Mouse (Mus musculus) adrenal gland, postnatal 4 days (tissue): ENCODE results near the gene Ptger3. TPM values are rescaled to one million over a fixed set of nuclear protein-coding genes. Genes with fewer than 3 reads are reported as not detected.

Source experiments
- DNase-seq, 2 experiments: peaks; one replicate each; pipeline ENCODE4 v3.0.0; 2021 to 2022; ENCODE audit warnings: low spot score in 2 of 2, mixed read lengths in 2 of 2
- long read RNA-seq, 2 experiments: library from polyadenylated mRNA; stranded (forward); transcript quantifications; one replicate each; pipeline ENCODE4 v2.0.0; 2021
- total RNA-seq, 2 experiments: library from RNA; stranded (reverse); gene quantifications; 2 replicates each; pipeline ENCODE4 v1.2.3; 2021

Ptger3 gene
- 10 to 100 TPM; 12.6 to 14.9 TPM for total RNA-seq
- long read RNA-seq, experiment 1, transcript Ptger3-202 (4 exons, 2,097 nt), result major isoform, 8 of 13 reads
- long read RNA-seq, experiment 1, partial matches to known transcripts, result 2 of 13 reads
- long read RNA-seq, experiment 1, other reads (novel, unspliced or antisense), result 1 of 13 reads
- long read RNA-seq, experiment 2, transcript Ptger3-202 (4 exons, 2,097 nt), result major isoform, 11 of 15 reads
- long read RNA-seq, experiment 2, partial matches to known transcripts, result 0 of 15 reads
- long read RNA-seq, experiment 2, other reads (novel, unspliced or antisense), result 1 of 15 reads

DNA sequence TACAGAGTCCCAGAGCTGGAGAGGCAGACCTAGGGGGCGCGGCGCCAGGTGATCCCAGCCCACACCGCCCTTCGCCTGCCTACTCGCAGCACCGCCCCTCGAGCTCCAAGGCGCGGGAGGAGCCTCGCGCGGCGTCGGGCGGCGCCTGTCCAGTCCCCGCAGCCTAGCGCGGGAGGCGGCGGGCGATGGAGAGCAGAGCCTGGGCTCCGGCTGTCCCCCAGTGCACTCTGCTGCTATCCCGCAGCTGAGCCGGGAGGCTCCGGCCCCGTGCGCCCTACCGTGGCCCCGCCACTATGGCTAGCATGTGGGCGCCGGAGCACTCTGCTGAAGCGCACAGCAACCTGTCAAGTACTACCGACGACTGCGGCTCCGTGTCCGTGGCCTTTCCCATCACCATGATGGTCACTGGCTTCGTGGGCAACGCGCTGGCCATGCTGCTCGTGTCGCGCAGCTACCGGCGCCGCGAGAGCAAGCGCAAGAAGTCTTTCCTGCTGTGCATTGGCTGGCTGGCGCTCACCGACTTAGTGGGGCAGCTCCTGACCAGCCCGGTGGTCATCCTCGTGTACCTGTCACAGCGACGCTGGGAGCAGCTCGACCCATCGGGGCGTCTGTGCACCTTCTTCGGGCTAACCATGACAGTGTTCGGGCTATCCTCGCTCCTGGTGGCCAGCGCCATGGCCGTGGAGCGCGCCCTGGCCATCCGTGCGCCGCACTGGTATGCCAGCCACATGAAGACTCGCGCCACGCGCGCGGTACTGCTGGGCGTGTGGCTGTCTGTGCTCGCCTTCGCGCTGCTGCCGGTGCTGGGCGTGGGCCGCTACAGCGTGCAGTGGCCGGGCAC lies at the start of gene Ptger3:
TSS of gene Ptger3 (plus strand) at position 168 of the 841 bp plus-strand sequence.
- peak in 1 of 2 experiments; percentile 5 for DNase-seq

DNA sequence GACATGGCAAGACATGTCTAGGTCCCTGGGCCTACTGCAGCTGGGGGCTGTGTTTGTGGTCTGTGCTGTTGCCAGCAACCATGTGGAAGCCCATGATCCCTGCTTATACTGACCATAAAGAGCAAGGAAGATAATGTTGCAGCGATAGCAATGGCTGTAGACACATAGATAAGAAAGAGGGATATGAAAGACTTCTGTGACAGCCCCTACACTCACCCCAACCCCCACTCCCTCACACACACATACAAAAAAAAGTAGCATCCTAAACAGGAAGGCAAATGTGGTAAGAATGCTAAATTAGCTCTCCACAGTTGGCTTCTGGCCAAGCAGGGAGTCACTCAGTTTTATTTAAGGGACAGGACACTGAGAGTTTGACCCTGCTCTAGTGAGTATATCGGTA lies 48.7 kb upstream of the Ptger3 start:
- no peak for DNase-seq

DNA sequence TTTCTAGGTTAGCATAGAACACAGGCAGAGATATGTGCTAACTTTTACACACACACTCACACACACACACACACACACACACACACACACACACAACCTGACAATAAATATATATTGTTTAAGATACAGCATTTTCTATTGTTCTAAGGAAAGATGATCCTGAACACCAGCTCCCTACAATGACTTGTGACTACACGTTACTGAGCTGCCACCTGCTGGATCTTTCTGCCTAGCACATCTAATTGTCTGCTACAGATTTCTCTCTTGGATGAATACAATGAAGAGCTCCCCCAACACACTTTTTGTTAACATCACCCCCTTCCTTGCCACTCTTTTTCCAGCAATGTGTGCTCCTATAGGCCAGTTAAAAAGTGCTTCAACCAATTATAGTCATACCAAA lies 46.3 kb upstream of the Ptger3 start:
- DNase-seq, result peak in 1 of 2 experiments; percentile 6

DNA sequence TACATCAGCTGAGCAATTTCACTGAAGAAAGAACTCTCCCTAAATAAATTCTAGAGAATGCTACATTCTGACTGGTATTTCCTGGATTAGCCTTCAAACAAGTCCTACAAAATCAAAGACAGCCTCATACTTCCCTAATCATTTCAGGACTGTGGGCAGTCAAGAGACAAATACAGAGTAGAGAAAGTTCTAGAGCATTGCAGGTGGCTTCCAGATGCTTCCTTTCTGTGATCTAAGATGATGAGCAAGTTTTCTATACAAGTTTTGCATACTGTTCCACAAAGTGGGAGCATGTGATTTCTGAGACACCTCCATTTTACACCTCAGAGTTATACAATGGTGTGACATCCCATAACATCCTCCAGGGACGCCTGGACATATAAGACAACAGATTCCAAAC lies 42.9 kb upstream of the Ptger3 start:
- no peak for DNase-seq

DNA sequence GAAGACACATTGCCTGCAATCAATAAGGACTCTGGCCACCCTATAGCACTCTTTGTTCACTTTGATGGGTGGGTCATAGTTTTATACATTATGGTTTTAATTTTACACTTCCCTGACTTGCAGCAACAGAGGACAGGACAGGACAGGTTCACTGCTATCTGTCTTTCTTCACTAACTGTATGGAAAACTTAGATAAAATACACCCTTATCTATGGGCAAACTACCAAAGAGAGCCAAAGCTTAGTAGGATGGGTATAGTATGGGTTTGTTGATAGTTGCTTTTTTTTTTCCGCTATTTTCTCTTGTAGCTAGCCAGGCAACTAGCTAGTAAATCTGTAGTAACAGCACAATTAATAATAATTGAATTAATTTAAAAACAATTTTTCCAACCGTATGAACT lies 35.1 kb upstream of the Ptger3 start:
- DNase-seq, result no peak

DNA sequence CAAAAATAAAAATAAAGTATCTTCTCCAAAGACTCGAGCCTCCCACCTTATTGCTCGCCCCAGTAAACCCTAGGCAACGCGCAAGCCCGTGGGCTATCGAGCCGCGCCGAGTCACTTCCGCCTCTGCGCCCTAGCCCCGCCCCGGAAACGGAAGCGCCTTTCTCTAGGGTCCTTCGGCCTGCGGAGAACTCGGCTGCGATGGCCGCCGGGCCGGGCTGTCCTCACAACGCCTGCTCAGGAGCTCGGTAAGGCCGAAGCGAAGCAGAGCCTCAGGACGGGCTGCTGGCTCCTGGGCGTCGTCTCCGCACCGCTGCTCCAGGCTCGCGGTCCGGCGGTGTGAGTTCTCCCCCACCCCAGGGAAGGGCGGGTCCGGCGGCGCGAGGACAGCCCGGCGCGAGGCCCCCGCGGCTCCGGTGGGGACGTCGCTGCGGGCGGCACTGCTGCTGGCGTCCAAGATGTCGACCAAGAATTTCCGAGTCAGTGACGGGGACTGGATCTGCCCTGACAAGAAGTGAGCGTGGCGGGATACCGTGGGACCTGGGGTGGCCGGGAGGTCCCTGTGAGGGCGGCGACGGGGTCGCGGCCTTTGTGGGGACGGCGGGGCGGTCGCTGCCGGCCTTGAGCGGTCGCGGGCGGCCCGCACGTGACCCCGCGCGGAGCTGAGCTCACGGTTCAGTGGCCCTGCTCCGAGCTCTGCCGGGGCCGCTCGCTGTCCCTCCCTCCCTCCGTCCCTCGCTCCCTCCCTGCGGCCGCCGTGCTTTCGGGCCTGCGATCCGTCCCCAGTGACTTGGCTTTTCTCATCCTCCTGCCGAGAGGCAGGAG lies 32.5 kb upstream of the Ptger3 start, which contains the start of gene Zranb2:
TSS of gene Zranb2 (plus strand) at position 197 of the 822 bp plus-strand sequence.
- DNase-seq, result peak; percentile 85 to 87

DNA sequence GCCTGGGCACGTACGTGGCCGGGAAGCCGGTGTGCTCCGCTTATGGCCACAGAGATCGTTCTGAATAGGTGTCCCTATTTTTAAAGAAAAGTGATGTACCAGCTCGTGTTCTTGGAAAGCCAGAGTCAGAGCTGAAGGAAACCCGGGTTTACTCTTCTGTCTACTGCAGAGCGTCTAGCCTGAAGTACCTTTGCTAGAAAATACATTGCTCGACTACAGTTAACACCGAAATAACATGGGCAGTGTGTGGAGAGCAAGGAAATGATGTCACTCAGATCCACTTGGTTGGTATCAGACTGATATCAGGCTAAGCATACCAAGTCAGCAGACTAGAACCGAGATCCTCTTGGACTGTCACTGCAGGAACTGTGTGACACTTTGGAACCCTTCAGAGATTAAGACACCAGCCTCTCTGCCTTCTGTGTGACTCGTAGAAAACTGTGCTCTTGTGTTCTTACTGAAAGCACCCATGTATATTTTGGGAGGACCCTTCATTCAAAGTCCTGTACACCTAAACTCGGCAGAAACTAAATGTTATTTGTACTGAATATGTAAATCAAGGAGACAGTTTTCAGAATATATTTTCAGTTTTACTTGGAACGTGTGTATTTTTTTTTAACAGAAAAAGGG lies 31.8 kb upstream of the Ptger3 start:
- DNase-seq, result no peak

DNA sequence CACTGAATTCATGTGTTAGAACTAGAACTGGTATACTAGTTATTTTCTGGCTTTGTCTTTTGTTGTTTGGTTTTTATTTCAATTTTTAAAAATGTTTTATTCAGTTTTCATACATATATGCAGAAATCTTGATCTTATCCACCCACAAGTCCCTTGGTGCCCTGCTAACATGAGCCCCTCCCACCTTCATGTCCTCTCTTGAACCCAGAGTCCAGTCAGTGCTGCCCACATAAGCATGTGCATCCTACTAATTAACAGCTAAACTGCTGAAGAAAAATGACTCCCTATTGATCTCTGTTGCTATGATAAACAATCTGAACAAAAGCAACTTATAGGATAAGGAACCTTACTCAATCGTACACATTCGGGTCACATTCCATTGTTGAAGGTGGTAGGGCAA lies 17.4 kb upstream of the Ptger3 start:
- DNase-seq, result no peak

DNA sequence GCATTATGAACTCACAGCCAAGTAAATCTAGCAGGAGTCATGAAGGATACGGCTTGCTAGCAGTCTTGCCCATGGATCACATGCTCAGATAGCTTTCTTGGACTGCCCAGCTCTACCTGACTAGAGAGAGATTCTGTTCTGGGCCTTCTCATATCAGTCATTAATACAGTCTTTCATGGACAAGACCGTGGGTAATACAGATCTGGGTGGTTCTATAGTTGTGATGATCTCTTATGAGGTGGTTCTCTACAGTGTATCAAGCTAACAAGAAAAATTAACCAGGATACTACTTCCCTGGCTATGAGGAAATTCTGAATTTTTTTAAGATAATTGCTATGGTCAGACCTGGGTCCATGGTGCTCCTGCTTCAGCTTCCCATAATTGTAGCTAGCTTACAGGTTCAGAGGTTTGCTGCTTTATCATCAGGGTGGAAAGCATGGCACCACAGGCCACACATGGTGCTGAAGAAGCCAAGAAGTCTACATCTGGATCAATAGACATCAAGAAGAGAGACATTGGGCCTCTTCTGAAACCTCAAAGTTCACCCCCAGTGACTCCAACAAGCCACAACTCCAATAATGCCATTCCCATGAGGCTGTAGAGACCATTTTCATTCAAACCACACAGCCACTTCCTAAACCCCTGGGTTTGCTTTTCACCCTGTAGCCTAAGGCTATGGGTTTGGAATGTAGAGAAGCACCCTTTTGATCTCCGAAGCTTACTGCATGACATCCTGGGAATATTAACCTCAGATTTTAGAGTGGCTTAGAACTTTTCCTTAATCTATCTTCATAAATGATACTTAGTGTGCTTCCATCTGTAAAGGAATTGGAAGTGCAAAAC lies 16.7 kb upstream of the Ptger3 start:
- DNase-seq, result no peak

DNA sequence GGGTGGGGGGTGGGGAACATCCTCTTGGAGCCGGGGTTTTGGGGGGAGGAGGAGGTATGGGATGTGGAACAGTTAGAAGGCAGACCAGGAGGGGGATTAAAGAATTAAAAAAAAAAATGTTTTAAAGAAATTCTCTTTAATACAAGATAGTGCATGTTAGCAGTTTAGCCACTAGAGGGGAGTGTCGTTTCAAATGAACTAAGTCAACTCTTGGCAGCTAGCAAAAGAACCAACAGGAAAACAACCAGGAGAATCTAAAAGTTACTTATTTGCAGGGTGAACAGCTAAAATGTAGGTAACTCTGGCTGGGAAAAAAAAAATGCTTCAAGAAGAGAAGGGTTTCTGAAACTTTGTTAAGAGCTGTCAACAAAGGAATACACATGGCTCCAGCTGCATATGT lies 1.5 kb upstream of the Ptger3 start:
- DNase-seq, result no peak

DNA sequence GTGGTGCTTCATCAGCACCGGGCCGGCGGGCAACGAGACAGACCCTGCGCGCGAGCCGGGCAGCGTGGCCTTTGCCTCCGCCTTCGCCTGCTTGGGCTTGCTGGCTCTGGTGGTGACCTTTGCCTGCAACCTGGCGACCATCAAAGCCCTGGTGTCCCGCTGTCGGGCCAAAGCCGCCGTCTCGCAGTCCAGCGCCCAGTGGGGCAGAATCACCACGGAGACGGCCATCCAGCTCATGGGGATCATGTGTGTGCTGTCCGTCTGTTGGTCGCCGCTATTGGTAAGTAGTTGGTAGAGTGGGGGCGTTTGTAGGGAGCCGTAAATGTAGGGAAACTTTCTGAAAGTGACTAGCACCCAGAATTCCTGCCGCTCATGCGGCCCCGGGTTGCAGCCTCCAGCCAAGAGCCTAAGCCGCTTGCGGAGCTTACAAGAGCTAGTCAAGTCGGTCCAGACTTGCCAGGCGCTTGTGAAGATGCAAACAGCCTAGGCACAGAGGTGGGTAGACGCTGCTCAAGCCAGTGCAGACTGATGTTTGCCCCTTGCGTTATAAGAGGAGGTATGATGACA lies 957 bp downstream of the Ptger3 start:
- no peak for DNase-seq

DNA sequence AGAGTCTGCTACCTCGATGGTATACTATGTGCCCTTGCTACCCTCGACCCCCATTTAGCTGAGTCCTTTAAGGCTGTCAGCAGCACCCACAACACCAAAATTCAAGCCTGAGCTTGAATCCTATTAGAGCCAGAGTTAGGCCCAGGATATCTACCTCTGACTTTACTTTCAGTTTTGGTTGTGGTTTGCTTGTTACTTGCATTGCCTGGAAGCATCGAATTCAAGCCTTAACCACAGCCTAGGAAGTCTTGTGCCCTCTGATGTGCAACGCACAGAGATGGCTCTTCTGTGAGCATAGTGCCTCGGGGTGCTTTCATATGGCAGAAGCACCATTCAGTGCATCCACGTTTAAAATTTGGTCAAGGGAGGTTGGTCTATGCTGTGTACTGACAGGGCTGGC lies 5.3 kb downstream of the Ptger3 start:
- no peak for DNase-seq

DNA sequence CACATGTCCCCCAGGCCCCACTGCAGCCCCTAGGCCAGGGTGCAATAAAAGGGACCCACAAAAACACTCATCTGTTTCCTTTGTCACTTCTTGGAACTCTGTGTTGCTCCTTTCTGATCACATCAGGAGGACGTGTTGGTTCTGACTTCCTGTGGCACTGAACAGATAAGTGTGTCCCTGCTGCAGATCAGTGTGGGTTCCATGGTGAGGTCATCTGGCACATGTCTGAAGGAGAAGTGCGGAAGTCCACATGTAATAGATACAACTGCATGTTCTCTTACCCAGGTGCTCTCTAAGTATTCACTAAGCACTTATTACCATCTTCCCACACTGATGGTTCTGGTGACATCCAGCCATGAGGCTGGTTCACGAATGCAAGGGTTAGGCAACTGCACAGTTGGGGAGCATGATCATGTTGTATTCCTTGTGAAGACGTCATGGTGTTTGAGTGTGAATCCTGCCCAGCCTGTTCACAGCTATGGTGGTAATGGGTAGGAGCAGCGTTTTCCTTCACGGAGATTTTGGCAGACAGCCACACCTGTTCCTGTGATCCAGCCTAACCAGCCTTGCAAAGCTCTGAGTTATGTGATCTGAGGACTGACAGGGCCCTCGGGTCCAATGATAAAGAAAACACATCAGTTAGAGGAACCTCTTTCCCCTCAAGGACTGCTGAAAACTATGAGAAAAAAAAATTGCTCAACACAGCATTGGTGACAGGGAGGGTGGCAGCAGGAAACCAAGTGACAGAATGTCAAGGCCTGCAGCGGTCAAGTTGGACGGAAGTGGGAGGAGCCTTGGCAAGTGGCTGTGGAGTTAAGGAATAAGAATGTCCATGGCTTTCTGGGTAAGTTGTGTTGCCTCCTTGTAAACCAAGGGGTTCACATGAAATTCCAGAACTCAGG lies 9.0 kb downstream of the Ptger3 start:
- peak in 1 of 2 experiments; percentile 18 for DNase-seq

DNA sequence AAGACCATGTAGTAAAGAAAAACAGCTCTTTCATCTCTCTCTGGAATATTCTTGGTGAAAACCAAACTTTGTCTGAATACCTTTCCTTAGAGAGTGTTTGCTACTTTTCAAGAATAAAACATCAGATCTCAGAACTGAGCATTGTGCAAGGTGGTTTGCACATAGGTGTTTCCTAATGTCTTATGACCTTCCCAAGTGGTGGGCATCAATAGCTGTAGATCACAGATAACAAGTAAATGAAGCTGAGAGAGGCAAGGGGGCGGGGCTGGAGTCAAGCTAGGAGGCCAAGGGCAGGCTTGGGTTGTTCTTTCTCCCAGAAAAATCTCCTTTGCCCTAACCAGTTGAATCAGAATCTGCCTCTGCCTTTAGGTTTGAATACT lies 9.6 kb downstream of the Ptger3 start:
- DNase-seq, result no peak

DNA sequence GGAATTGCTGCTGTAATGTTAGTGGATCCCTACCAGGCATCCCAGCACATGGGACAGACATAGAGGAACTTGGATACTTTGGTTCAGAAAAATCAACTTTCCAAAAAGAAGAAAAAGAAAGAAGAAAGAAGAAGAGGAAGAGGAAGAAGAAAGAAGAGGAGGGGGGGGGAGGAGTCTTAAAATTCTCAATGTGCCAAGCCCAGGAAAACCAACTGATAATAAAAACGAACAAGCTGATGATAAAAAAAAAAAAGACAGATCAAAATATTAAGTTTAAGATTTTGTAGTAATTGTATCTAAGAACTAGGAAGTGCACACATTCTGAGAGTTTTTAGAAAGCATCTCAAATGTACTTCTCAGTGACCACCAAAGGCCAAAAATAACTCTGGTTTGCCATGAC lies 10.2 kb downstream of the Ptger3 start:
- DNase-seq, result no peak

DNA sequence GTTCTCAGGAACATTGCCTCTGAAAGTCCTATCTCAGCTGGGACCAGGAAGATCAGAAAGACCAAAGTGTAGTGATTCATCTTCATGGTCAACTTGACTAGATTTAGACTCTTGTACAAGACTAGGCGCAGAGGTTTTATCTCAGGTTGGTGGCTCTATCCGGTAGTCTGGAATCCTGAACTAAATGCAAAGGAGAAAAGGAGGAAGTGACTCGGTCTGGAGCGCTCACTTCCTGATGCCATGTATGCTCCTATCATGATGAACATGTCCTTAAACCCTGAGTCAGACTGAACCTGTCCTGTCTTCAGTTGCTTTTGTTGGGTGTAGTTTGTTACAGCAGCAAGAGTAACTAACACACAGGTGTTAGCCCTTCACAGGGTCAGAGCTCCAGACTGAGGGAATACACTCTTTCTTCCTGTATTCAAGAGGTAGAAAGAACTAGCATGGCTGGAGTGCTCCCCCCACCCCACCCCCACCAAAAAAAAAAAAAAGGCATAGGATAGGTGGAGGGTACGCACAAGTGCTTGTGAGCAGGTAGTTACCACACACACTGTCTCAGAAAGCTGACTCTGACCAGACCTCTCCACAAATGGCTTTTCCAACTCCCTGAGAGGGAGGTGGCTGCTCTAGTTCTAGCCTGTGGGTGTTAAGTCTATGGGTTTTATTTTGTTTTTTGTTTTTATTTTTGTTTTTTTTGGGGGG lies 11.9 kb downstream of the Ptger3 start:
- no peak for DNase-seq

DNA sequence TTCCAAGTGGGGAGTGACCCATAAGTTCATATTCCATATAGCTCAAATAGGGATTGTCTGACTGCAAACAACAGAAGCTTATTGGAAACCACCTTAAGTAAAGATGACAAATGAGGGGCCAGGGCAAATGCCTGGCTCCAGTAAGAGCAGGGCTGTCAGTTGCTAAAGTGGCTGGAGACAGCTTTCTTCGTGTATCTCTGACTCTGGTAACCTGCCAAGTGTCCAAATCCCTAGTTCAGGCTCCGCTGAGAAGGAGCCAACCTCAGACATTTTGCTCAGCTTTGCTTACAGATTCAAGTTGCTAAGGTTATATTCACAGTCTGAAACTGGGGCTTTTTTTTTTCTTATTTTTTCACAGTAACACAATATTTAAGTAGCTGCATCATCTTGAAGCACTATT lies 12.7 kb downstream of the Ptger3 start:
- DNase-seq, result no peak

DNA sequence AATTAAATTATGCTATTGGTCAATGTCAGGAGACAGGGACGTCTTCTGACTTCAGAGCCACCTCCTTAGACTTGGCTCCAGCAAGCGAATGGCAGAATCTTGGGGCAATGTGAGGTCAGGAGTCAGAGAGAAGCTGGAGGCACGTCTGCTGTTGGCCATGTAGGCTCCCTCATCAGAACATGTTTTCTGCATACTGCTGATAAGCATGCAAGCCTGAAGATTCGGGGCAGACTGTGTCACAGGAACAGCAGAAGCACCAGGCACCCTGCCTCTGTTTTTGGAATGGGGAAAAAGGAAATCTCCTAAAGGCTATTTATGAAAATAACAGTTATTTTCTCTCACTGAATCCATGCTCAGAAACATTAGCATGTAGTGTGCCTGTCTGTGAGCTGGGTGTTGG lies 13.6 kb downstream of the Ptger3 start:
- DNase-seq, result no peak
